Mouse (Mus musculus): ENCODE results near the gene Tbc1d2. TPM values are rescaled to one million over a fixed set of nuclear protein-coding genes. Genes with fewer than 3 reads are reported as not detected.
"Not testable (repeated sequence)": the region's sequence is repeated elsewhere in the genome, so short reads cannot be mapped to it uniquely, and the experiment has no call there.

The Tbc1d2 gene
- polyA plus RNA-seq, 2 experiments, result 0.39 to 0.44 TPM

DNA sequence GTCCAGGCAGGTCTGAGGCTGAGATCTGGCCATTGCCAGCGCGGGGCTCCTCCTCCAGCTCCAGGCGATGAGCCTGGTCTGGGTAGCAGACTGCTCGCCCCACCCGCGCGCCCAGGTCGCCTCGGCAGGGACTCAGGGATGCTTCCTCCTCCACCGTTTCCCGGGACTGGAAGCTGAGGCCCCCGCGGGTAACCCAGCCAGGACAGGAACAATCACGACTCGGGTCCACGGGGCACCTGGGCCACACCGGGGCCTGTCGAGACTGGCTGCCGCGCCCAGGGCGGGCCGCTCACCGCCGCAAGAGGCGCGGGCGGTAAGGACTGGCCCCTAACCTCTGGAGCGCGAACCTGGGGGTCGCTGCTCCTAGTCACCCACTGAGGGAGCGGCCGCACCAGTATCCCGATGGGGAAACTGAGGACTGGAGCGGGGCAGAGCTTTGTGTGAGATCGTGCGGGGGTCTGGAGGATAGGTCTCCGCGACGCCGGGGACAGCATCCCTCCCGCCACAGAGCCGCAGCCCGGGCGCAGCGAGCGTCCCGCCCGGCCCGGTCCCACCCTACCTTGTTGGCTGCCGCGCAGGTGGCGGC is 48.7 kb downstream of the Tbc1d2 start:
- TF ChIP-seq EP300 (IDR thresholded peaks at IDR 0.05; ENCODE audit: low read depth) (no peak), CTCF (IDR thresholded peaks at IDR 0.05; ENCODE audit: low read depth) (no peak)
- no peaks in the 10 kb centered on the region for H3K9me3 ChIP-seq (ENCODE audit: control insufficient read depth, low read length)
- H3K27me3 ChIP-seq (ENCODE audit: control insufficient read depth, insufficient read depth, low read length), result peaks cover 26% of the 10 kb centered on the region
- DNase-seq (ENCODE audit: low read depth in 3 of 3, low spot score in 3 of 3), result no peak
- H3K4me3 ChIP-seq (ENCODE audit: insufficient read depth in 1 of 2, low read depth in 2 of 2, low read length in 2 of 2), result peak overlapping the region; percentile 25 to 50
- no peaks in the 10 kb centered on the region for H3K36me3 ChIP-seq (replicated peaks; ENCODE audit: control insufficient read depth, insufficient read depth, low read depth)
- H3K27ac ChIP-seq, result no peak overlapping the region
- WGBS (ENCODE audit: insufficient replicate concordance), result under 1% methylated on average over 51 of the region's 52 CpGs
- 0 out of 2 replicates have a peak, but pooled peaks have one; percentile 4 for ATAC-seq (ENCODE audit: insufficient read depth)
- peak overlapping the region; percentile 29 for H3K9ac ChIP-seq (replicated peaks)
- H3K4me1 ChIP-seq (replicated peaks; ENCODE audit: control insufficient read depth in 2 of 2, insufficient read depth in 2 of 2, low read length in 1 of 2), result peaks cover 0 to 4% of the 10 kb centered on the region in 2 experiments; a peak in 2 of 4 replicates
- H3K4me2 ChIP-seq (ENCODE audit: low read depth), result peak overlapping the region; percentile 69

DNA sequence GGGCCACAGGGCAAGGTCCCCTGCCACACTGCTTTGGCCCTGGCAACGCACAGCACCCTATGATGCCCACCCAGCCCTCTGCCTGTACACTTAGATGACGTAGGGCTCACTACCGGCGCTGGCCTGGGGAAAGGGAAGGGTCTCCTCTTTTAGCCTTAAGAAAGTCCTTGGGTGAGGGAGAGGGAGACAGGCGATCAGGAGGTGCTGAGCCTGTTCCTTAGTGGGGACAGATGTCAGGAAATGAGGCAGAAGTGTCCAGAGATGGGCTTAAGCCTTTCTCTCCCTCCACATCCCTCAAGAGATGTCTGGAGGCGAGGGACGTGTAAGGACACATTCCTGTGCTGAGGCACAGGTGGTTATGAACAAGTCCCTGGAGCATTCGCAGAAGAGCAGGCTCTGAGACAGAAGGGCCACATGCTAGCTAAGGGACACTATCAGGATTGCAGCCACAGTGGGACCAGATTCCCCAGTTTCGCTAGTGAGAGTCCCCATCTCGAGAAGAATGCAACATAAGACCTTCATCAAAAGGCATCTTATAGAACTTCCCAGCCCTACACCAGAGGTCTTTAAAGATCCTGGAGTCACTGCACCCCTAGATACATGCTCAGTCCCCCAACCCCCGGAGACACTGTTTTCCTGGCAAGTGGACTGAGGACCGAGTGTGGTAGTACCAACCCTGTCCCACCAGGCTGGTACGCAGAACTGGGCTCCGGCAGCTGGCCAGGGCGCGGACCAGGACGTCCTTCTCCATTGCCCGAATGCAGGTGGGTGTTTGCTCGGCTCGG is 49.3 kb downstream of the Tbc1d2 start:
- Histone ChIP-seq H3K27ac (no peak overlapping the region), H3K9me3 (ENCODE audit: control insufficient read depth, low read length) (no peaks in the 10 kb centered on the region), H3K27me3 (ENCODE audit: control insufficient read depth, insufficient read depth, low read length) (peaks cover 26% of the 10 kb centered on the region), H3K4me3 (ENCODE audit: insufficient read depth in 1 of 2, low read depth in 2 of 2, low read length in 2 of 2) (peak overlapping the region; percentile 20 to 50), H3K4me2 (ENCODE audit: low read depth) (peak overlapping the region; percentile 69; the same call in 1 of the 2 replicates), H3K36me3 (replicated peaks; ENCODE audit: control insufficient read depth, insufficient read depth, low read depth) (no peaks in the 10 kb centered on the region), H3K4me1 (replicated peaks; ENCODE audit: control insufficient read depth in 2 of 2, insufficient read depth in 2 of 2, low read length in 1 of 2) (peaks cover 0 to 4% of the 10 kb centered on the region in 2 experiments; a peak in 2 of 4 replicates), H3K9ac (replicated peaks) (no peak overlapping the region)
- WGBS (ENCODE audit: insufficient replicate concordance), result 23% methylated on average over 20 of the region's 20 CpGs
- DNase-seq (ENCODE audit: low read depth in 3 of 3, low spot score in 3 of 3) (no peak), ATAC-seq (ENCODE audit: insufficient read depth) (no peak)
- no peak for TF ChIP-seq EP300 (IDR thresholded peaks at IDR 0.05; ENCODE audit: low read depth)
- TF ChIP-seq CTCF (IDR thresholded peaks at IDR 0.05; ENCODE audit: low read depth), result no peak

DNA sequence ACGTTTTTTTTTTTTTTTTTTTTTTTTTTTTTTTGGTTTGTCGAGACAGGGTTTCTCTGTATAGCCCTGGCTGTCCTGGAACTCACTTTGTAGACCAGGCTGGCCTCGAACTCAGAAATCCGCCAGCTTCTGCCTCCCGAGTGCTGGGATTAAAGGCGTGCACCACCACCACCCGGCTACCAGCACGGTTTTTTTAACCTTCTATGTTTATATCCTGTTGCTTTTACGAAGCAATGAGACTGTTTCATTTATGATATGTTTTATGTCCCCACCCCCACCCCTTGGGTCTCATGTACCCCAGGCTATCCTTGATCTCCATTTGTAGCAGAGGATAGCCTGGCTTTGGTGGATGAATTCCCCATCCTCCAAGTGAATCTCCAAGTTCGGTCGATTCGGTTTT is 50.4 kb downstream of the Tbc1d2 start:
- peaks cover 26% of the 10 kb centered on the region for H3K27me3 ChIP-seq (ENCODE audit: control insufficient read depth, insufficient read depth, low read length)
- H3K9me3 ChIP-seq (ENCODE audit: control insufficient read depth, low read length); H3K27ac ChIP-seq; H3K9ac ChIP-seq (replicated peaks); H3K4me2 ChIP-seq (ENCODE audit: low read depth); H3K4me3 ChIP-seq (ENCODE audit: insufficient read depth in 1 of 2, low read depth in 2 of 2, low read length in 2 of 2); H3K4me1 ChIP-seq (replicated peaks; ENCODE audit: control insufficient read depth in 2 of 2, insufficient read depth in 2 of 2, low read length in 1 of 2); ATAC-seq (ENCODE audit: insufficient read depth); H3K36me3 ChIP-seq (replicated peaks; ENCODE audit: control insufficient read depth, insufficient read depth, low read depth); DNase-seq (ENCODE audit: low read depth in 3 of 3, low spot score in 3 of 3): not testable (repeated sequence)
- 63% methylated on average over 11 of the region's 12 CpGs for WGBS (ENCODE audit: insufficient replicate concordance)

DNA sequence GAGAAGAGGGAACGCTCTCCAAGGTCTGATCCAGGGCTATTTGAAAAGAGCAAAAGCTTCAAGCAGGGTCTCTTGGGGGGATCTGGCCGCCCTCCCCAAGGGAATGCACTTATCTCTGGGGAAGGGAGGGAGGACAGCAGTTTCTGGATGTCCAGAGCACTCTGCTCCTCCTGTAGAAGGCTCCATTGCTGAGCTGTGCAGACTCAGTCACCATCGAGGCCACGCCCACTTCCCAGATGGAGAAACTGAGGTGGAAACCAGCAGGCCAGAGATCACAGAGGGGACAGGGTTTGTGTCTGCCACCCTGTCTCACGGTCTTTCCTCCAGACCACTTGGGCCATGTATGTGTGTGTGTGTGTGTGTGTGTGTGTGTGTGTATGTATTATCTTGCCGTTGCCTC is 51.0 kb downstream of the Tbc1d2 start:
- Histone ChIP-seq H3K9ac (replicated peaks) (no peak overlapping the region), H3K27ac (no peak overlapping the region), H3K36me3 (replicated peaks; ENCODE audit: control insufficient read depth, insufficient read depth, low read depth) (no peaks in the 10 kb centered on the region), H3K4me3 (ENCODE audit: insufficient read depth in 1 of 2, low read depth in 2 of 2, low read length in 2 of 2) (no peak overlapping the region), H3K27me3 (ENCODE audit: control insufficient read depth, insufficient read depth, low read length) (peaks cover 26% of the 10 kb centered on the region), H3K4me1 (replicated peaks; ENCODE audit: control insufficient read depth in 2 of 2, insufficient read depth in 2 of 2, low read length in 1 of 2) (peaks cover 0 to 4% of the 10 kb centered on the region in 2 experiments; a peak in 2 of 4 replicates), H3K9me3 (ENCODE audit: control insufficient read depth, low read length) (no peaks in the 10 kb centered on the region), H3K4me2 (ENCODE audit: low read depth) (no peak overlapping the region)
- ATAC-seq (ENCODE audit: insufficient read depth), result no peak
- WGBS (ENCODE audit: insufficient replicate concordance), result 48% methylated on average over 6 of the region's 6 CpGs
- no peak for TF ChIP-seq CTCF (IDR thresholded peaks at IDR 0.05; ENCODE audit: low read depth)
- TF ChIP-seq EP300 (IDR thresholded peaks at IDR 0.05; ENCODE audit: low read depth), result no peak
- no peak for DNase-seq (ENCODE audit: low read depth in 3 of 3, low spot score in 3 of 3)

DNA sequence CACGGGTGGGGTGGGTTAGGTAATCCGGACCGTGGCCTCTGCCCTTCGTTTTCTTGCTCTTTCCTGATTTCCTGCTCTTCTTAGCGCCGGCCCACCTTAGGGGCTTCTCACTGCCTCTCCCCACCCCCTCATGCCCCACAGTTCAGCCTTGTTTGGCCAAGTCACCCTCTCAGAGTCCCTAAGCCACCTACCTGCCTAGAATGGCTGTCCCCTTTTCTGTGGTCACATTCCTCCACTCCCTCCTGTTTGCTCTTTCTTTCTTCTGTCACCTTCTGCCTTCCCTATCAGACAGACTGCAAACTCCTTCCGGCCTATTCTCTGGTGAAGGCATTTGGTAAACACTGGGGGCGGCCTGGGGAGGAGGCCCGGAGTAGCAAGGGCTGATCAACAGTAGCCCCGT is 51.9 kb downstream of the Tbc1d2 start:
- Histone ChIP-seq H3K4me3 (ENCODE audit: insufficient read depth in 1 of 2, low read depth in 2 of 2, low read length in 2 of 2) (no peak overlapping the region), H3K4me1 (replicated peaks; ENCODE audit: control insufficient read depth in 2 of 2, insufficient read depth in 2 of 2, low read length in 1 of 2) (peaks cover 0 to 7% of the 10 kb centered on the region in 2 experiments; a peak in 2 of 4 replicates), H3K27me3 (ENCODE audit: control insufficient read depth, insufficient read depth, low read length) (peaks cover 26% of the 10 kb centered on the region), H3K36me3 (replicated peaks; ENCODE audit: control insufficient read depth, insufficient read depth, low read depth) (no peaks in the 10 kb centered on the region), H3K27ac (no peak overlapping the region), H3K4me2 (ENCODE audit: low read depth) (peak overlapping the region; percentile 4; the same call in 1 of the 2 replicates), H3K9me3 (ENCODE audit: control insufficient read depth, low read length) (no peaks in the 10 kb centered on the region), H3K9ac (replicated peaks) (no peak overlapping the region)
- WGBS (ENCODE audit: insufficient replicate concordance), result 17% methylated on average over 10 of the region's 10 CpGs
- no peak for DNase-seq (ENCODE audit: low read depth in 3 of 3, low spot score in 3 of 3)
- TF ChIP-seq CTCF (IDR thresholded peaks at IDR 0.05; ENCODE audit: low read depth) (no peak), EP300 (IDR thresholded peaks at IDR 0.05; ENCODE audit: low read depth) (no peak)
- ATAC-seq (ENCODE audit: insufficient read depth), result no peak
